Mouse (Mus musculus) myocyte (in vitro differentiated cells): ENCODE data around the gene Pck1. TPM values are rescaled to one million over a fixed set of nuclear protein-coding genes. Genes with fewer than 3 reads are reported as not detected.

ENCODE experiments used
- H3K27me3 ChIP-seq: one replicate; pipeline ENCODE4 v1.6.1; 2011; ENCODE audit not compliant: control insufficient read depth, insufficient read depth, insufficient read length
- H3K36me3 ChIP-seq: one replicate; pipeline ENCODE4 v1.6.1; 2011; ENCODE audit not compliant: control insufficient read depth, insufficient read depth
- H3K4me2 ChIP-seq: one replicate; pipeline ENCODE4 v1.6.1; 2011; ENCODE audit warnings: low read depth, control low read depth
- H3K4me3 ChIP-seq: one replicate; pipeline ENCODE4 v1.5.1; 2011; ENCODE audit warnings: mild to moderate bottlenecking, control low read depth, moderate library complexity
- H3K79me2 ChIP-seq: one replicate; pipeline ENCODE4 v1.6.1; 2011; ENCODE audit not compliant: control insufficient read depth, insufficient read depth
- H3ac ChIP-seq: one replicate; pipeline ENCODE4 v1.6.1; 2011; ENCODE audit not compliant: control insufficient read depth, insufficient read length
- CEBPB ChIP-seq: IDR thresholded peaks from 2 replicates; pipeline ENCODE4 v1.6.1; 2011; ENCODE audit warnings: mild to moderate bottlenecking, moderate library complexity; ENCODE audit not compliant: poor library complexity, insufficient read depth, severe bottlenecking
- E2F4 ChIP-seq: IDR thresholded peaks from one replicate; pipeline ENCODE4 v1.6.1; 2011; ENCODE audit warnings: mild to moderate bottlenecking, control low read depth, moderate library complexity; ENCODE audit not compliant: insufficient read depth
- MAX ChIP-seq: IDR thresholded peaks from one replicate; pipeline ENCODE4 v1.6.1; 2011; ENCODE audit warnings: low read depth, mild to moderate bottlenecking, control low read depth
- MYOD1 ChIP-seq, 3 experiments: IDR thresholded peaks; one replicate each; pipeline ENCODE4 v1.6.1; 2011; ENCODE audit warnings: control low read depth in 2 of 3, low read depth in 2 of 3, mild to moderate bottlenecking in 2 of 3, moderate library complexity in 1 of 3; ENCODE audit not compliant: insufficient read length in 2 of 3, control insufficient read depth in 1 of 3
- MYOG ChIP-seq, 3 experiments: IDR thresholded peaks; one replicate each; pipeline ENCODE4 v1.6.1; 2011; ENCODE audit warnings: control low read depth in 2 of 3, low read depth in 2 of 3, mild to moderate bottlenecking in 2 of 3; ENCODE audit not compliant: insufficient read length in 2 of 3, control insufficient read depth in 1 of 3, insufficient read depth in 1 of 3
- POLR2A ChIP-seq: IDR thresholded peaks from one replicate; pipeline ENCODE4 v1.6.1; 2011; ENCODE audit warnings: low read depth, mild to moderate bottlenecking, control low read depth, moderate library complexity; ENCODE audit not compliant: insufficient read length
- POLR2AphosphoS2 ChIP-seq: IDR thresholded peaks from one replicate; pipeline ENCODE4 v1.6.1; 2011; ENCODE audit warnings: low read depth, control low read depth; ENCODE audit not compliant: insufficient read length
- REST ChIP-seq: IDR thresholded peaks from one replicate; pipeline ENCODE4 v1.6.1; 2011; ENCODE audit warnings: mild to moderate bottlenecking, control low read depth, moderate library complexity; ENCODE audit not compliant: insufficient read depth, insufficient read length
- SRF ChIP-seq: IDR thresholded peaks from one replicate; pipeline ENCODE4 v1.6.1; 2011; ENCODE audit warnings: low read depth; ENCODE audit not compliant: control insufficient read depth, insufficient read length
- TCF12 ChIP-seq: IDR thresholded peaks from one replicate; pipeline ENCODE4 v1.6.1; 2011; ENCODE audit warnings: mild to moderate bottlenecking, control low read depth; ENCODE audit not compliant: poor library complexity, insufficient read depth, severe bottlenecking
- TCF3 ChIP-seq: IDR thresholded peaks from one replicate; pipeline ENCODE4 v1.6.1; 2011; ENCODE audit warnings: low read depth, control low read depth; ENCODE audit not compliant: insufficient read length
- USF1 ChIP-seq: IDR thresholded peaks from one replicate; pipeline ENCODE4 v1.6.1; 2011; ENCODE audit warnings: low read depth, mild to moderate bottlenecking, control low read depth, moderate library complexity
- polyA plus RNA-seq: library from polyadenylated mRNA; unstranded; fragments of >200 nt; fragmentation: generic; extraction: Trizol; gene quantifications from one replicate; pipeline ENCODE4 v1.2.1, GENCODE M21; 2012; ENCODE audit warnings: missing spikeins

The Pck1 gene
- polyA plus RNA-seq, 1 experiment, result not detected

DNA sequence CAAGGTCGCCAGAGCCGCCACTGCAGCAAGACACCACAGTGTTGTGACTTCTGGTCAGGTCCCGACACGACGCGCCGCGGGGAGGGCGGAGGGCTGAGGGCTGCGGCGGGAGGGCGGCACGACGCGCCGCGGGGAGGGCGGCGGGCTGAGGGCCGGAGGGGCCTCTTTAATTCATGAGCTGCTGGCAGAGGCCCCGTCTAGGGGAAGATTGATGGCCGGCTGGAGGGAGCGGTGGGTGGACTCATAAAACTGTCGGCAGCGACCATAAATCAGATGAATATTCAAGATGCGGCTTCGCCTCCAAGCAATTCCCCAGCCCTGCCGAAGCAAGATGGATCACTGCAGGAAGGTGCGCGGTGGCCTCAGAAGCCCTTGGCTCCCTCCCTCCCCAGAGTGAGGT is 18.6 kb downstream of the Pck1 start:
- Histone ChIP-seq H3K27me3 (peaks cover 14% of the 10 kb centered on the region), H3K79me2 (no peaks in the 10 kb centered on the region), H3K36me3 (no peaks in the 10 kb centered on the region), H3K4me3 (no peak overlapping the region), H3ac (no peak overlapping the region), H3K4me2 (no peak overlapping the region)
- TF ChIP-seq CEBPB, result no peak
- TF ChIP-seq MYOD1 (IDR thresholded peaks at IDR 0.05; ENCODE audit: control insufficient read depth in 1 of 3, insufficient read length in 2 of 3, low read depth in 2 of 3), result no peak

DNA sequence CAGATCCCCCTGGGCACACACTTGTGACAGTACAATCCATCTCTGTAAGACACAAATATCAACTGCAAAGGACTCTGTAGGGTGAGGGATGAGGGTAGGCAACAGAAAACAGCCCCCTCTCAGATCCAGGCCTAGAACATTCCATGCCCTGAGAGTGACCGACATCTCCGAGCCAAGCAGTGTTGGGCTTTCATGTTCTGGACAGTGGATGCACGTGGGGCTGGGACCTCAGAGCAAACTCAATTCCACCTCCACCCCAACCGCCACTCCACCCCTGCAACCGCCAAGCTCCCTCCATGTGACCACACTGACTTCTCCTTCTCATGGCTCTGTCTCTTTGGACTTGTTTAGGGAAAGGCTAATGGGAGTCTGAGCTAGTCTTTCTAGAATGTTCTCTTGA is 19.1 kb downstream of the Pck1 start:
- no peaks in the 10 kb centered on the region for H3K36me3 ChIP-seq

DNA sequence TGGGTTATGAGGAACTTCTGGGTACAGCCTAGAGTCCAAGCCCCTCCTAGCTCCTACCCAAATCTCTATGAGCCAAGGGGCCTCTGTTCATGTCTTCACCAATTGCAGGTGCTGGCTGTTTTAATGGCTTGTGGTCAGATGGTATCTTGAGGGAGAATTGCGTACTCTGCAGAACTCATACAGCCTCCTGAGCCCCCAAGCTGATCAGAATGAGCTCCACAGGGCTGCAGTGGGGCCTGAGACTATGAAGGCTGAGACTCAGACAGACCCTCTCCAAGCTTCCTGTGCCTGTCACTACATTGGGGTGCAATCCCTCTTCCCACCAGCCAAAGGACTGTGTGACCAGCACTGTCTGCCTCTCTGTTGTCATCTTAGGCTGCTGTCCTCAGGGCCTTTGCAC is 19.5 kb downstream of the Pck1 start:
- H3K4me3 ChIP-seq, result no peak overlapping the region
- H3K36me3 ChIP-seq, result no peaks in the 10 kb centered on the region
- H3K27me3 ChIP-seq, result peaks cover 22% of the 10 kb centered on the region
- TF ChIP-seq TCF3 (no peak), MYOG (IDR thresholded peaks at IDR 0.05; ENCODE audit: control insufficient read depth in 1 of 3, insufficient read depth in 1 of 3, insufficient read length in 2 of 3, low read depth in 2 of 3) (no peak), SRF (no peak), E2F4 (no peak)
- no peak overlapping the region for H3K4me2 ChIP-seq
- no peaks in the 10 kb centered on the region for H3K79me2 ChIP-seq
- H3ac ChIP-seq, result no peak overlapping the region

More for the DNA sequence above, 19.1 kb downstream of the Pck1 start:
- peaks cover 17% of the 10 kb centered on the region for H3K27me3 ChIP-seq
- no peak overlapping the region for H3K4me2 ChIP-seq
- TF ChIP-seq MAX, result no peak
- no peak for TF ChIP-seq USF1
- no peak for TF ChIP-seq E2F4
- no peak for TF ChIP-seq POLR2A
- no peak for TF ChIP-seq CEBPB
- no peak for TF ChIP-seq MYOD1 (IDR thresholded peaks at IDR 0.05; ENCODE audit: control insufficient read depth in 1 of 3, insufficient read length in 2 of 3, low read depth in 2 of 3)
- TF ChIP-seq SRF, result no peak
- no peak for TF ChIP-seq TCF3
- TF ChIP-seq REST, result no peak
- no peak for TF ChIP-seq POLR2AphosphoS2
- H3ac ChIP-seq, result no peak overlapping the region
- H3K79me2 ChIP-seq, result no peaks in the 10 kb centered on the region
- no peak overlapping the region for H3K4me3 ChIP-seq

DNA sequence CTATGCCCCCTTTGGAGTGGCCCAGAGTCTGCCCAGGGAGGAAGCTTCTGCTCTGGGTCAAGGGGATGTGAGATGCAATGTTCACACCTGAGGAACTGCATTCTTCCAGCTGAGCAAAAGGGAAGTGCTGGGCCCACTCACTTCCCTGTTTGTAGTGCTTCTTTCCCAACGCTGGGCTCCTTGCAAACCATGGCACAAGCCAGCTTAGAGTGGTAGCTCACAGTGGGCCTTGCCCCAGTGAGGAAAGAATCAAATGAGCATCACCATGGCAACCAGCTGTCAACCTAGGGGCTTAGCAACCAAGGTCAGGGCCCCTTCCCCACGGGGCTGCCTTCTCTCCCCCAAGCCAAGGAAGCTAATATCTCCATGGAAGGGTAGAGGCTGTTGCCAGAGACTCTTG is 20.2 kb downstream of the Pck1 start:
- no peak overlapping the region for H3K4me3 ChIP-seq
- no peak overlapping the region for H3K4me2 ChIP-seq
- TF ChIP-seq MAX (no peak), SRF (no peak), USF1 (no peak), POLR2AphosphoS2 (no peak), MYOD1 (IDR thresholded peaks at IDR 0.05; ENCODE audit: control insufficient read depth in 1 of 3, insufficient read length in 2 of 3, low read depth in 2 of 3) (no peak), TCF12 (no peak), E2F4 (no peak), REST (no peak), CEBPB (no peak), MYOG (IDR thresholded peaks at IDR 0.05; ENCODE audit: control insufficient read depth in 1 of 3, insufficient read depth in 1 of 3, insufficient read length in 2 of 3, low read depth in 2 of 3) (no peak), POLR2A (no peak), TCF3 (no peak)

DNA sequence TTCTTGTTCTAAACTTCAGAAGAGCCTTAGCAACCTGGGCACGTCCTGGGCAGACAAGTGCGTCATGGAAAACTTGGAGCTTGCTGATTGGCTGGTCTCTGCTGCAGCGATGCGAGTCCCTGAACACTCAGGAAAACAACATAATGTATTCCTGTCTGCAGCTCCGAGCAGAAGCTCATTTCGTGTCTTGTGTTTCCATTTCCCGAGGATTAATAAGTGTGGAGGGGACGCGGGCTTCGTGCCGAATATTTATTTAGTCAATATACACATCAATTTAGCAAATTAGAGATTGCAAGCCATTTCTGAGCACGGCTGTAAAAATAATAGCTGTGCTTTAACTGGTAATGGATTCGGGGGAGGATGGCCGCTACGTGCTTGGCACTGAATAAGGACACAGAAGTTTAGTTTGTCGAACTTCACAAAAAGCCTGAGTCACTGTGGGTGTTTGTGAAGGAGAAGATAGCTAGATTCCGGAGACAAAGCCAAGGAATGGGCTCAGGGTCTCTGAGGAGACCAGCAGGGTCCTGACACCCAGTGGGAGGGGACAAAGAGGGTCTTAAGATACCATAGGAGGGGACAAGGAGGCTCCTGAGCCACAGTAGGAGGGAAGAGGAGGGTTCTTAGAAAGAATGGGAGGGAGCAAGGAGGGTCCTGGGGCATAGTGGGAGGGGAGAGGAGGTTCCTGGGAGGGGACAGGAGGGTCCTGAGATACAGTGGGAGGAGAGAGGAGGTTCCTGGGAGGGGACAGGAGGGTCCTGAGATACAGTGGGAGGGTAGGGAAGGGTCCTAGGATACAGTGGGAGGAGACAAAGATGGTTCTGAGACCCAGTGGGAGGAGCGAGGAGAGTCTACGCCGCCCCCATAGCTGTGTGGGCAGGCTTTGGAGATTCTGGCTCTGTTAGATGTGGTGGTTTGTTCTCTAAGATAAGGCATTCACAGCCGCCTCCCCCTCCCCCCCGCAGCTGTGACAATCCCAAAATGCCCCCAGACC is 21.0 kb downstream of the Pck1 start:
- no peaks in the 10 kb centered on the region for H3K79me2 ChIP-seq
- H3K4me2 ChIP-seq, result peak overlapping the region; percentile 42
- H3K27me3 ChIP-seq, result peaks cover 31% of the 10 kb centered on the region
- no peak overlapping the region for H3ac ChIP-seq
- no peaks in the 10 kb centered on the region for H3K36me3 ChIP-seq
- TF ChIP-seq MYOD1 (IDR thresholded peaks at IDR 0.05; ENCODE audit: control insufficient read depth in 1 of 3, insufficient read length in 2 of 3, low read depth in 2 of 3) (no peak), MYOG (IDR thresholded peaks at IDR 0.05; ENCODE audit: control insufficient read depth in 1 of 3, insufficient read depth in 1 of 3, insufficient read length in 2 of 3, low read depth in 2 of 3) (no peak), CEBPB (no peak), TCF3 (no peak), REST (no peak), E2F4 (no peak), MAX (no peak)
- H3K4me3 ChIP-seq, result no peak overlapping the region

More for the DNA sequence above, 20.2 kb downstream of the Pck1 start:
- H3ac ChIP-seq, result no peak overlapping the region
- peaks cover 25% of the 10 kb centered on the region for H3K27me3 ChIP-seq
- no peaks in the 10 kb centered on the region for H3K79me2 ChIP-seq
- no peaks in the 10 kb centered on the region for H3K36me3 ChIP-seq
